Mouse (Mus musculus) right cerebral cortex, adult 2 months (tissue): ENCODE measurements around the gene Vstm2a.

Experiments used
- DNase-seq, 2 experiments: peaks; one replicate each; pipeline ENCODE4 v3.0.0; 2021 to 2022; ENCODE audit warnings: low spot score in 2 of 2

Vstm2a gene

DNA sequence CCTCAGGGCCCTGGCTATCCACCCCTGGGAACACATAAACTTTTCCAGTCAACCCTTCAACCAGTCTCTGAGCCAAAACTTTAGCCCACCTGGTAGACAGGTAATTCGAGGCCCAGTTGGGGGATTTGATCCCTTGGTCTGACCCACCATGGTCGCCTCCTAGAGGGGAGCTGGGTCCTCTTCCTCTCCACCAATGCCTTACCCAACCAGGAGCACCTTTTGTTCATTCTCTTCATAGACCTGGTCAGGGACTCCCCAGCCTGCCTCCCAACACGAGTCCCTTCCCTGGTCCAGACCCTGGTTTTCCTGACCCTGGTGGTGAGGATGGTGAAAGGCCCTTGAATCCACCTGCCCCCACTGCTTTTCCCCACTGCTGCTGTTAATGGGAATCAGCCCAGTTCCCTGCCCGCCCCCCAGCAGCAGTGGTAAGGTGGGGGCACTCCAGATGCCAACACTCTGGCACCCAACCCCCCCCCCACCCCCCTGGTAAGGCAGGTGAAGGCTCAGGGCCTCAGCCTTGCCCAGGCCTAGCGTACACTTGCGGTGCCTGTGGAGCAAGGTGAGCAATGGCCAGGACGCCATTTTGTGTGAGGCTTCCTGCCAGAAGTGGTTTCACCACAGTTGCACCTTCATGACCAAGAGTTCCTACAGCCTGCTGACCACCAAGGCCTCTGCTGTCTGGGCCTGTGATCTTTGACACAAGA, 182.2 kb downstream of the Vstm2a start:
- no peak for DNase-seq
